Mouse (Mus musculus): Measurements from ENCODE around the gene Sept9.
"Not testable (repeated sequence)": the region's sequence is repeated elsewhere in the genome, so short reads cannot be mapped to it uniquely, and the experiment has no call there.

Gene Sept9

DNA sequence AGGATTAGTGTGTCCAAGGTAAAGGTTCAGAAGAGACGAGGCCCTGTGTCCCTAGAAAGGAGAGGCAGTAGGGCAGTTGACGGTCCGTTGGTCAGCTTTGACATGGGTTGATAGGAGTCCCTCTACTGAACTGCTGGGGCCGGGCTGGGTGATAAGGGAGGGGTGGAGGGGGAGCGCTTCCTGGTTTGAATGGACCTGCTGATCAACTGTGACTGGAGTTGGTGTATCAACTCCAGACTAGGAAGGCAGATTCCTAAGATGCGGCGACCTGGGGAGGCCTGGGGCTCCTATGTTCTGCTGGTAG is 131.4 kb downstream of the Sept9 start:
- no peak for DNase-seq

GRCm38 (mm10) chr11:117331361-117332241 is 132.1 kb downstream of the Sept9 start:
- peak in 1 of 2 experiments; percentile 51 for DNase-seq

- peak; percentile 81 to 85 for DNase-seq
Measured at GRCm38 (mm10) chr11:117332242-117333149, 133.0 kb downstream of the Sept9 start.

DNA sequence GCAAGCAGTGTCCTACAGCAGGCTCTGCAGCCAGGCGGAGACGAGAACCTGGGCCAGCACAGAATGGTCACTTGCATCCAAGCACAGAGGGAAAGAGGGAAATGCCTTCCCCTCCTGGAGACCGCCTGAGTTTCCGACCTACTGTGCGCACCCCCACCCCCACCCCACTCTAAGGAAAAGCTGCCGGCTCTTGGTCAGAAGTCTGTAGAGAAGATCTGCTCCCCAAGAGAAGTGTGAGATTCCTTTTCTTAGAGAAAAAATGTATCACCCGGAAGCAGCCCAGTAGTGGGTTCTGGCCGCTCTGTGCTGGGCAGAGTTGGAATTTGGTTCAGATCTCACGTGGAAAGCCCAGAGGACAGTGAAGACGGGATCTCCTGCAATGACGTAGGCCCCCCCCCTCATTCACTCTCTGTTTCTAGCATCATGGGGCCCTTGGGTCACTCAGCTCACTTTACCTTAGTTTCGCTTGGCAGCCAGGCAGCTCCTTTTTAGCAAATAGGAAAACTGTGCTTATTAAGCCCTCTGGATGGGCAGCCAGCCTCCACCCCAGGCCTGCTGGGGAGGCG is 133.8 kb downstream of the Sept9 start:
- DNase-seq, result no peak

- DNase-seq, result peak; percentile 76 to 83
Measured at GRCm38 (mm10) chr11:117334101-117334500, 134.6 kb downstream of the Sept9 start.

DNA sequence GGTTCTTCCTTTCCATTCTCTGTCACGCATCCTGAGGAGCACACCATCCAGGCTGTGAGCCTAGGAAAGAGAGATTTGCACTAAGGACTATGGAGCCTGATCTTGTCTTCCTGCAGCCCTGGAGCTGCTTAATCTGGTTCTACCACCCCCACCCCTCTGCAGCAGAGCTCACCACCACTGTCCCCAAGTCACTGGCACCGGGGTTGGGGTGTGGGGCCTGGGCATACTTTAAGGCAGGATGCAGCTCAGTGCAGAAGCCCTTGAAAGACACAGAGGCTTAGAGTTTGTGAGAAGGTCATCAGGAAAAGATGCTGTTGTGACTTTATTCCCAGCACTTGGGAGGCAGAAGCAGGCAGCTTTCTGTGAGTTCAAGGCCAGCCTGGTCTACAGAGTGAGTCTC is 135.7 kb downstream of the Sept9 start:
- peak in 1 of 2 experiments; percentile 44 for DNase-seq

- no peak for DNase-seq
Measured at GRCm38 (mm10) chr11:117336081-117336788, 136.8 kb downstream of the Sept9 start.

- no peak for DNase-seq
Measured at GRCm38 (mm10) chr11:117337749-117338148, 138.3 kb downstream of the Sept9 start.

GRCm38 (mm10) chr11:117338503-117338902 is 139.0 kb downstream of the Sept9 start:
- DNase-seq, result no peak

- DNase-seq, result no peak
Measured at GRCm38 (mm10) chr11:117339050-117339449, 139.6 kb downstream of the Sept9 start.

GRCm38 (mm10) chr11:117341218-117341617 is 141.8 kb downstream of the Sept9 start:
- DNase-seq, result no peak

DNA sequence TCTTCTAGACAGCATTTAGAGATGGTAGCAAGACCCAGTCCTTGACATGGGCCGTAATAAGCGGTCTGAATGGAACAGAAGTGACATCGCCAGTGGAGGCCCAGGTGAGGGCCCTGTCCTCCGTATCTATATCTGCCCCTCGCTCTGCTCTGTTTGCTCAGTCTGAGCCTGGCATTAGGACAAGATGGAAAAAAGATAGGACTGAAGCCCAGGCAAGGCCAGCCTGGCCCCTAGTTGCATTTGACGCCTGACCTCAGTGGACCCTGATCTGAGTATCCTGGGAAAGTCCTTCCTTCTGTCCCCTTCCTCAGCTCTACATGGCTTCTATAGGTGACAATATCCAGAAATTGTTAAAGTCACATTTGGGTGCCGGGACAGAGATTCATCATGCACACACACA is 142.6 kb downstream of the Sept9 start:
- DNase-seq, result no peak

- not testable (repeated sequence) for DNase-seq
Measured at GRCm38 (mm10) chr11:117342490-117342889, 143.0 kb downstream of the Sept9 start.

DNA sequence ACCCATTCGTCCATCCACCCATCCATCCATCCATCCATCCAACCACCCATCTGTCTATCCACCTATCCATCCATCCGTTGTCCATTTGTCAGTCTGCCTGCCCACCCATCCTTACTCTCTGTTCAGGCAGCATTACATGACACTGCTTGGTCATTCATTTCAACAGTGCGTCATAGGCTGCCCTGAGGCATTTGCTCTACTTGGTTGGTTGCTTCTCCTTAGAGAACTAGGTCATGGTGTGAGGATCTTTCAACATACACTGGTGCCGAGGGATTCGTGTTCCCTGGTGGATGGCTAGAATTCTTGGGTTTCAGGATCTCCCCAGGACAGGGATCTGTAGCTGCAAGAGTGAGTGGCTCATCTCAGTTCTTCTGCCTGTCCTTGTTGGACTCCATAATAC is 144.3 kb downstream of the Sept9 start:
- no peak for DNase-seq

GRCm38 (mm10) chr11:117344339-117345021 is 145.0 kb downstream of the Sept9 start:
- DNase-seq, result no peak

GRCm38 (mm10) chr11:117345022-117345765 is 145.7 kb downstream of the Sept9 start:
- DNase-seq, result no peak

GRCm38 (mm10) chr11:117347256-117347655 is 147.8 kb downstream of the Sept9 start:
- no peak for DNase-seq

DNA sequence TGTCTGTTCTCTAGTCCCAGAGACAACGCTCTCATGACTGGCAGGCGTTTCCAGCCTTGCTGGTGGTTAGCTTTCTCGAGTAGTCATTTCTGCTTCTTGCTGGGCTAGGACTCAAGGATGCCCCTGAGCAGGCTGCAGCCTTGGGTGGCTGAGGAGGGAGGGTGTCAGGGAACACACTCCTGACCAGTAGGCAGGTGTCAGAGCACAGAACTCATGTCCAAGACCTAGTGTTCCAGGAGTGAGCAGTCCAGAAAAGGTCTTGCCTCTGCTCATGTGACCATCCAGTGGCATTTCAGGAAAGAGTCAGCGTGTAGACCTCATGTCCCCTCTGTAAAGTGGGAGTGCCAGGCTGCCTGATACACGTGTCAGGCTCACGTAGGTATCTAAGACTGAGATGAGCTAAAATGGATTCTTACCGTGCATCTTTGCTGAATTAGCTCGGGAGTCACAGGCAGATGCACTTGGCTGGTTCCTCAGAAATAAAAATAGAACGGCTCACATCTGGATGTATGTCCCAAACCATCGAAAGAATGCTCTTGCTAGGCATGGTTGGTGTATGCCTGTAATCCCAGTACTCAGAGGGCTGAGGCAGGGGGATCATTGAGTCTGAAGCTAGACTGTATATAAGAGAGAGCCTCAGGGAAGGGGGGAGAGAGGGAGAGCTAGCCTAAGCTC is 149.1 kb downstream of the Sept9 start:
- DNase-seq, result peak in 1 of 2 experiments; percentile 23

GRCm38 (mm10) chr11:117349429-117350363 is 150.2 kb downstream of the Sept9 start:
- peak; percentile 72 to 83 for DNase-seq

All from thymus, postnatal 36 days (tissue).